Mouse (Mus musculus) limb, embryonic 11.5 days (tissue): ENCODE measurements at regions not wholly inside any gene's neighbourhood (a gene's known extent, or its start where the extent isn't known, plus 50 kb on each side); places are given as distances from the start of the nearest gene placed in this dataset.
A peak's percentile ranks its signal among the peaks of the same experiment; 100 is the strongest.

ENCODE experiments used
- ATAC-seq: fragments of 200-750 bp; cut with Nextera tagmentation; 2 replicates; pipeline ENCODE4 v1.8.0; 2017; ENCODE audit warnings: low read depth; ENCODE audit not compliant: insufficient number of reproducible peaks, low FRiP score, low TSS enrichment
- DNase-seq: peaks from one replicate; pipeline ENCODE4 v3.0.0-alpha.2; 2015; ENCODE audit warnings: low spot score
- H3K27ac ChIP-seq: fragments of 300-500 bp; sonication (generic); replicated peaks from 2 replicates; pipeline ENCODE4 v1.5.1; 2014; ENCODE audit warnings: low read depth, mild to moderate bottlenecking, low read length
- H3K27me3 ChIP-seq: fragments of 300-500 bp; sonication (generic); 2 replicates; pipeline ENCODE4 v1.6.1; 2014; ENCODE audit warnings: mild to moderate bottlenecking, low read length, mixed read lengths; ENCODE audit not compliant: control insufficient read depth, insufficient read depth
- H3K36me3 ChIP-seq: fragments of 300-500 bp; sonication (generic); 2 replicates; pipeline ENCODE4 v1.6.1; 2014; ENCODE audit warnings: mild to moderate bottlenecking, low read length, moderate library complexity, mixed read lengths; ENCODE audit not compliant: control insufficient read depth, insufficient read depth
- H3K4me1 ChIP-seq: fragments of 300-500 bp; sonication (generic); 2 replicates; pipeline ENCODE4 v1.6.1; 2014; ENCODE audit warnings: low read length, mixed read lengths; ENCODE audit not compliant: control insufficient read depth, insufficient read depth
- H3K4me2 ChIP-seq: fragments of 300-500 bp; sonication (generic); 2 replicates; pipeline ENCODE4 v1.6.1; 2014; ENCODE audit warnings: low read depth, mild to moderate bottlenecking, moderate library complexity; ENCODE audit not compliant: severe bottlenecking
- H3K4me3 ChIP-seq: fragments of 300-500 bp; sonication (generic); 2 replicates; pipeline ENCODE4 v1.5.1; 2014; ENCODE audit warnings: low read depth, low read length
- H3K9ac ChIP-seq: fragments of 300-500 bp; sonication (generic); 2 replicates; pipeline ENCODE4 v1.6.1; 2014; ENCODE audit warnings: mild to moderate bottlenecking, low read length
- H3K9me3 ChIP-seq: fragments of 300-500 bp; sonication (generic); 2 replicates; pipeline ENCODE4 v1.6.1; 2016; ENCODE audit warnings: low read length; ENCODE audit not compliant: control insufficient read depth
- WGBS: fragments of 180-500 bp; shearing (Covaris S2); extraction: QIAGEN DNeasy Blood & Tissue Kit; methylation state at CpG from one replicate; pipeline ENCODE4 v1.1.7; 2014; 5-methylcytosine and 5-hydroxymethylcytosine counted together

- 26% methylated on average over 12 of the region's 12 CpGs for WGBS
- H3K4me1 ChIP-seq = peaks cover 26% of the 10 kb centered on the region
- ATAC-seq = no peak
- peak overlapping the region; percentile 86 for H3K27ac ChIP-seq
- no peaks in the 10 kb centered on the region for H3K9me3 ChIP-seq
- DNase-seq = peak; percentile 43
- no peaks in the 10 kb centered on the region for H3K27me3 ChIP-seq
- no peak overlapping the region for H3K4me3 ChIP-seq
- H3K4me2 ChIP-seq = no peak overlapping the region
- peak overlapping the region; percentile 41 for H3K9ac ChIP-seq
- no peaks in the 10 kb centered on the region for H3K36me3 ChIP-seq
Measured at GRCm38 (mm10) chr9:41447211-41447875, 285.8 kb upstream of the Ubash3b start.

- Histone ChIP-seq H3K4me3 (no peak overlapping the region), H3K9ac (peak overlapping the region; percentile 41), H3K4me1 (peaks cover 26% of the 10 kb centered on the region), H3K4me2 (no peak overlapping the region), H3K9me3 (no peaks in the 10 kb centered on the region), H3K36me3 (no peaks in the 10 kb centered on the region), H3K27me3 (no peaks in the 10 kb centered on the region), H3K27ac (peak overlapping the region; percentile 86)
- ATAC-seq (peak; percentile 69), DNase-seq (peak; percentile 55)
- WGBS = 57% methylated on average over 9 of the region's 9 CpGs
Measured at GRCm38 (mm10) chr9:41446431-41447203, 285.1 kb upstream of the Ubash3b start.

GRCm38 (mm10) chr9:41442418-41442817 lies 280.9 kb upstream of the Ubash3b start:
- Histone ChIP-seq H3K9ac (no peak overlapping the region), H3K27ac (no peak overlapping the region), H3K4me3 (no peak overlapping the region), H3K27me3 (no peaks in the 10 kb centered on the region), H3K36me3 (no peaks in the 10 kb centered on the region), H3K4me1 (peaks cover 9% of the 10 kb centered on the region), H3K9me3 (peaks cover 3% of the 10 kb centered on the region), H3K4me2 (no peak overlapping the region)
- DNase-seq = no peak
- ATAC-seq = no peak
- 92% methylated on average over 3 of the region's 3 CpGs for WGBS

GRCm38 (mm10) chr9:41439979-41440378 lies 278.5 kb upstream of the Ubash3b start:
- no peaks in the 10 kb centered on the region for H3K4me1 ChIP-seq
- 77% methylated on average over 4 of the region's 4 CpGs for WGBS
- H3K27me3 ChIP-seq = no peaks in the 10 kb centered on the region
- no peak for DNase-seq
- ATAC-seq = no peak
- peaks cover 5% of the 10 kb centered on the region for H3K9me3 ChIP-seq
- H3K4me3 ChIP-seq = no peak overlapping the region
- no peak overlapping the region for H3K27ac ChIP-seq
- H3K36me3 ChIP-seq = no peaks in the 10 kb centered on the region
- no peak overlapping the region for H3K9ac ChIP-seq
- no peak overlapping the region for H3K4me2 ChIP-seq

GRCm38 (mm10) chr9:41438141-41438540 lies 276.6 kb upstream of the Ubash3b start:
- H3K27ac ChIP-seq = no peak overlapping the region
- no peak overlapping the region for H3K4me2 ChIP-seq
- no peaks in the 10 kb centered on the region for H3K4me1 ChIP-seq
- no peaks in the 10 kb centered on the region for H3K36me3 ChIP-seq
- no peaks in the 10 kb centered on the region for H3K27me3 ChIP-seq
- no peak for ATAC-seq
- H3K4me3 ChIP-seq = no peak overlapping the region
- H3K9ac ChIP-seq = no peak overlapping the region
- WGBS = 94% methylated on average over 2 of the region's 2 CpGs
- DNase-seq = no peak
- H3K9me3 ChIP-seq = peaks cover 5% of the 10 kb centered on the region

- DNase-seq (no peak), ATAC-seq (no peak)
- H3K9ac ChIP-seq = no peak overlapping the region
- H3K9me3 ChIP-seq = no peaks in the 10 kb centered on the region
- no peaks in the 10 kb centered on the region for H3K4me1 ChIP-seq
- H3K27me3 ChIP-seq = no peaks in the 10 kb centered on the region
- H3K36me3 ChIP-seq = 0 out of 2 replicates have a peak, but pooled peaks cover 2% of the 10 kb centered on the region
- WGBS = 85% methylated on average over 16 of the region's 16 CpGs
- no peak overlapping the region for H3K4me3 ChIP-seq
- H3K27ac ChIP-seq = no peak overlapping the region
- no peak overlapping the region for H3K4me2 ChIP-seq
Measured at GRCm38 (mm10) chr9:41430391-41431343, 269.2 kb upstream of the Ubash3b start.

GRCm38 (mm10) chr9:41429711-41430390 lies 268.4 kb upstream of the Ubash3b start:
- 81% methylated on average over 10 of the region's 10 CpGs for WGBS
- Histone ChIP-seq H3K27me3 (no peaks in the 10 kb centered on the region), H3K9ac (no peak overlapping the region), H3K4me1 (no peaks in the 10 kb centered on the region), H3K27ac (no peak overlapping the region), H3K4me3 (no peak overlapping the region), H3K36me3 (0 out of 2 replicates have a peak, but pooled peaks cover 2% of the 10 kb centered on the region), H3K9me3 (no peaks in the 10 kb centered on the region), H3K4me2 (no peak overlapping the region)
- ATAC-seq (no peak), DNase-seq (no peak)

GRCm38 (mm10) chr9:41429236-41429635 lies 267.7 kb upstream of the Ubash3b start:
- Histone ChIP-seq H3K36me3 (0 out of 2 replicates have a peak, but pooled peaks cover 2% of the 10 kb centered on the region), H3K27me3 (no peaks in the 10 kb centered on the region), H3K27ac (no peak overlapping the region), H3K4me3 (no peak overlapping the region), H3K4me2 (no peak overlapping the region), H3K9me3 (no peaks in the 10 kb centered on the region), H3K9ac (no peak overlapping the region), H3K4me1 (no peaks in the 10 kb centered on the region)
- DNase-seq (no peak), ATAC-seq (no peak)
- 91% methylated on average over 4 of the region's 4 CpGs for WGBS
